Mouse (Mus musculus) liver, postnatal 0 days (tissue): Measurements from ENCODE around the gene Hist2h3b. TPM values are rescaled to one million over a fixed set of nuclear protein-coding genes. Genes with fewer than 3 reads are reported as not detected.
A peak's percentile ranks its signal among the peaks of the same experiment; 100 is the strongest.
"Not testable (repeated sequence)": the region's sequence is repeated elsewhere in the genome, so short reads cannot be mapped to it uniquely, and the experiment has no call there.

Experiments used
- ATAC-seq: fragments of 200-750 bp; cut with Nextera tagmentation; 2 replicates; pipeline ENCODE4 v1.8.0; 2017; ENCODE audit warnings: mild to moderate bottlenecking, moderate library complexity
- DNase-seq: peaks from one replicate; pipeline ENCODE4 v3.0.0-alpha.2; 2016
- H3K27ac ChIP-seq: fragments of 300-500 bp; sonication (generic); 2 replicates; pipeline ENCODE4 v1.5.1; 2014; ENCODE audit warnings: antibody characterized with exemption, moderate library complexity, mild to moderate bottlenecking, low read depth
- H3K27me3 ChIP-seq: fragments of 300-500 bp; sonication (generic); 2 replicates; pipeline ENCODE4 v1.6.1; 2014; ENCODE audit warnings: low read length, control low read depth, mixed read lengths; ENCODE audit not compliant: insufficient read depth
- H3K36me3 ChIP-seq: fragments of 300-500 bp; sonication (generic); replicated peaks from 2 replicates; pipeline ENCODE4 v1.6.1; 2014; ENCODE audit warnings: mild to moderate bottlenecking, control low read depth, low read length, moderate library complexity, mixed read lengths; ENCODE audit not compliant: insufficient read depth
- H3K4me1 ChIP-seq: fragments of 300-500 bp; sonication (generic); 2 replicates; pipeline ENCODE4 v1.6.1; 2014; ENCODE audit warnings: antibody characterized with exemption, mild to moderate bottlenecking, control low read depth; ENCODE audit not compliant: insufficient read depth
- H3K4me2 ChIP-seq: fragments of 300-500 bp; sonication (generic); 2 replicates; pipeline ENCODE4 v1.6.1; 2014; ENCODE audit warnings: low read depth, mild to moderate bottlenecking, low read length, moderate library complexity, mixed read lengths
- H3K4me3 ChIP-seq: fragments of 300-500 bp; sonication (generic); 2 replicates; pipeline ENCODE4 v1.5.1; 2014; ENCODE audit warnings: low read depth, low read length
- H3K9ac ChIP-seq: fragments of 300-500 bp; sonication (generic); replicated peaks from 2 replicates; pipeline ENCODE4 v1.6.1; 2014; ENCODE audit warnings: mild to moderate bottlenecking, moderate library complexity
- H3K9me3 ChIP-seq: fragments of 300-500 bp; sonication (generic); 2 replicates; pipeline ENCODE4 v1.6.1; 2016; ENCODE audit warnings: mild to moderate bottlenecking, control low read depth, low read length, mixed read lengths
- CTCF ChIP-seq: sonication (generic); IDR thresholded peaks from 2 replicates; pipeline ENCODE4 v1.5.1; 2016; ENCODE audit warnings: antibody characterized with exemption, low read depth
- EP300 ChIP-seq: IDR thresholded peaks from 2 replicates; pipeline ENCODE4 v1.6.1; 2016; ENCODE audit warnings: antibody characterized with exemption, low read depth, mild to moderate bottlenecking
- WGBS: fragments of 180-500 bp; shearing (Covaris S2); extraction: QIAGEN DNeasy Blood & Tissue Kit; methylation state at CpG from one replicate; pipeline ENCODE4 v1.1.7; 2014; ENCODE audit not compliant: insufficient replicate concordance; 5-methylcytosine and 5-hydroxymethylcytosine counted together
- polyA plus RNA-seq: library from polyadenylated mRNA; unstranded; fragments of >200 nt; fragmentation: Nextera tagmentation; extraction: Ambion mirVana; gene quantifications from 2 replicates; pipeline ENCODE4 v1.2.1, GENCODE M21; 2015

Hist2h3b gene
- polyA plus RNA-seq, 1 experiment from 2014 or later = 84.5 TPM

DNA sequence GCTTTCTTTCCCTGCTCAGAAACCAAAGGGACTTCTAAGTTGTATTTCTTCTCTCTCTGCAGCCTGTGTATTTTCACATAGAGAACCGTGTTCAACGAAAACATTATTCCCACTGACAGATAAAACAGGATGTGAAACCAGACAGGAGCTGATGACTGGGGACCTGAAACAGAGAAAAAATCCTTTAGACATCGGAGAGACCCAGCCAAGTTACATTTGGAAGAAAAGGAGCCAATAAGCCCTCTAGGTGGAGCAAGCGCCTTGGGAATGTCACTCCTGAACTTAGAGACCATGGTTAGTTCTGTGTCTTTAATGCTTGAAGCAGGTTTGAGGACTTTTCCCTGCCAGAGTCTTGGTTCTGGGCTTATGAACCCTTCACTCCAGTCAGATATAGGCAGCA is 16.0 kb downstream of the Hist2h3b start:
- TF ChIP-seq EP300 (no peak), CTCF (peak; percentile 62)
- no peaks in the 10 kb centered on the region for H3K36me3 ChIP-seq
- no peak overlapping the region for H3K4me3 ChIP-seq
- peaks cover 5% of the 10 kb centered on the region; the same call in 1 of the 2 replicates for H3K4me1 ChIP-seq
- DNase-seq (no peak), ATAC-seq (no peak)
- no peak overlapping the region for H3K9ac ChIP-seq
- H3K9me3 ChIP-seq = no peaks in the 10 kb centered on the region
- H3K4me2 ChIP-seq = 0 out of 2 replicates have a peak overlapping the region, but pooled peaks have one; percentile 7
- peaks cover 3% of the 10 kb centered on the region; the same call in 1 of the 2 replicates for H3K27me3 ChIP-seq
- no peak overlapping the region for H3K27ac ChIP-seq
- 16% methylated on average over 4 of the region's 4 CpGs for WGBS

DNA sequence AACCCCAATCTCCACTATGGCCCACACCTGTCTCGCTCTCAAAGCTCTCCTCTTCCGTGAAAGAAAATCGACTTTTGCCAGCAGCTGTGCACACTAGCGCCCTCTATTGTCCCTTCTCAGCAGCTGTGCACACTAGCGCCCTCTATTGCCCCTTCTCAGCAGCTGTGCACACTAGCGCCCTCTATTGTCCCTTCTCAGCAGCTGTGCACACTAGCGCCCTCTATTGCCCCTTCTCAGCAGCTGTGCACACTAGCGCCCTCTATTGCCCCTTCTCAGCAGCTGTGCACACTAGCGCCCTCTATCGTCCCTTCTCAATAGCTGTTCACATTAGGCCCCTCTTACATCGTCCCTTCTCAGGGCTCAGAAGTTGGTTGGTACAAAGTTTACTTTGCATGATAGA is 18.9 kb downstream of the Hist2h3b start:
- H3K4me2 ChIP-seq, H3K4me3 ChIP-seq, DNase-seq, H3K9ac ChIP-seq, H3K9me3 ChIP-seq, H3K36me3 ChIP-seq, H3K27ac ChIP-seq, H3K4me1 ChIP-seq, ATAC-seq, H3K27me3 ChIP-seq: not testable (repeated sequence)
- peak; percentile 89 for TF ChIP-seq CTCF
- 90% methylated on average over 11 of the region's 11 CpGs for WGBS

DNA sequence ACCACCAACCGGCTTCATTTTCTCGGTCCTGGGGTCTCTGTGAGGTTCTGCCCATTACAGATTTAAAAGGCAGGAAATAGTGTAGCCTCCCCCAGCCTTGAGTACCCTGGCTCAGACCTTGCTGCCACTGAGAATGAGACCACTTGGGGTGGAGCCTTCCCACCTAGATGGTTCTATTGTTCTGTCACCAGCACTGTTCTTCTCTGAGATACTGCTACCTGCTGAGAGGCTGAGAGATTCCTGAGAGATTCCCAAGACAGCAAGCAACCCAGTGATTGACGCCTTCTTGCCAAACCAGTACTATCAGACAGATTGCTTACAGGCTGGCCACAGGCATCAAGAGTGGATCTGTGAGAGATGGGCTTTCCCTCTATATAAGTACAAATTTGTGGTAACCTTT is 20.7 kb downstream of the Hist2h3b start:
- no peaks in the 10 kb centered on the region; the same call in 1 of the 2 replicates for H3K27me3 ChIP-seq
- DNase-seq = no peak
- H3K36me3 ChIP-seq = no peaks in the 10 kb centered on the region
- TF ChIP-seq EP300 (no peak), CTCF (no peak)
- no peak overlapping the region for H3K9ac ChIP-seq
- no peaks in the 10 kb centered on the region for H3K9me3 ChIP-seq
- no peak overlapping the region for H3K27ac ChIP-seq
- ATAC-seq = no peak
- H3K4me1 ChIP-seq = peaks cover 2% of the 10 kb centered on the region; the same call in 1 of the 2 replicates
- no peak overlapping the region for H3K4me2 ChIP-seq
- no peak overlapping the region for H3K4me3 ChIP-seq
- WGBS = 79% methylated on average over 3 of the region's 3 CpGs

DNA sequence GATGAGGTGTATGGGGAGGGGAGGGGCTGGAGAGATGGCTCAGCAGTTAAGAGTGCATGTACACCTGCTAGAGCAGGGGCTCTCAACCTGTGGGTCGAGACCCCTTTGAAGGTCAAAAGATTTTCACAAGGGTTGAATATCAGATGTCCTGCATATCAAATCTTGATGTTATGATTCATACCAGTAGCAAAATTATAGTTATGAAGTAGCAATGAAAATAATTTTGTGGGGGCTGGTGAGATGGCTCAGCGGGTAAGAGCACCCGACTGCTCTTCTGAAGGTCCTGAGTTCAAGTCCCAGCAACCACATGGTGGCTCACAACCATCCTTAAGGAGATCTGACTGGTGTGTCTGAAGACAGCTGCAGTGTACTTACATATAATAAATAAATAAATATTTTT is 22.3 kb downstream of the Hist2h3b start:
- not testable (repeated sequence) for H3K4me2 ChIP-seq, DNase-seq, H3K36me3 ChIP-seq, ATAC-seq, H3K4me1 ChIP-seq, H3K9ac ChIP-seq, H3K9me3 ChIP-seq, H3K4me3 ChIP-seq, H3K27me3 ChIP-seq, H3K27ac ChIP-seq
- 70% methylated on average over 3 of the region's 3 CpGs for WGBS

DNA sequence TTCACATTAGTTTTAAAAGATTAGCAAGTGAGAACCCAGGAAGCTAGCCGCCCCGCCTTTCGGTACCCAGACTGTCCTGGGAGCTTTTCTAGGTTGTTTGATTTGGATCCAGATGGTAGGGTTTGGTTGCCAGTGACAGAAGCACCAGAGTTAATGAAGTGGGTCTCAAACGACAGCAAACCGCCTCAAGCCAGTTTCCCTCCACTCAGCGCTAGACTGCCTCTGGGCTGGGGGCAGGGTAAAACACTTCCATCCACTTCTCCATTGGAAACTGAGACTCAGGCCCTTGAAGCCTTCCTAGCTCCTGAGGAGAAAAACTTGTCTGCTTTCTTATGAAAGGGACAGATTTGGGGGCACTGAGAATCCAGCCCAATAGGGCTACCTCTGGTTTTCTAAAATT is 24.2 kb downstream of the Hist2h3b start:
- Histone ChIP-seq H3K9me3 (no peaks in the 10 kb centered on the region), H3K9ac (0 out of 2 replicates have a peak overlapping the region, but pooled peaks have one; percentile 30), H3K27me3 (no peaks in the 10 kb centered on the region), H3K4me1 (0 out of 2 replicates have a peak, but pooled peaks cover 2% of the 10 kb centered on the region), H3K27ac (no peak overlapping the region), H3K4me2 (no peak overlapping the region), H3K36me3 (no peaks in the 10 kb centered on the region), H3K4me3 (0 out of 2 replicates have a peak overlapping the region, but pooled peaks have one; percentile 5)
- TF ChIP-seq EP300 = no peak
- no peak for TF ChIP-seq CTCF
- ATAC-seq = no peak
- 65% methylated on average over 6 of the region's 6 CpGs for WGBS
- DNase-seq = no peak

DNA sequence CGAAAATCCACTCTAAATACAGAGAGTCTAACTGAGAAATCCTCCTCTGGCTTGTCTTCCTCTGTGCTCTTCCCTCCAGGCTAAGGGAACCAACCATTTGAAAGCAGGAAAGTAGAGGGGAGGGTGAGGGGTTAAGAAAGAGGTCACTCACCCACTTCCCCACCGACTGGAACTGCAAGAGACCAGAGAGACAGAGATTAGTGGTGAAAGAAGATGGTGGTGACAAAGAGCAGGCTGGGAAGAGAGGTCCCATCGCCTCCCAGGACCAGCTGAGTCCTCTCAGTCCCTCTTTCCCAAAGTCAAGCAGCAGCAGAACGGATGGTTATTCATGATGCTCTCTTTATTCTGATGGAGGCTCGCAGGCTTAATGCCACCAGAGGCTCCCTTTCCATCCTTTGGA is 24.9 kb downstream of the Hist2h3b start:
- H3K27ac ChIP-seq = peak overlapping the region; percentile 62
- no peaks in the 10 kb centered on the region for H3K9me3 ChIP-seq
- 0 out of 2 replicates have a peak, but pooled peaks have one; percentile 12 for ATAC-seq
- H3K9ac ChIP-seq = no peak overlapping the region
- H3K36me3 ChIP-seq = no peaks in the 10 kb centered on the region
- H3K27me3 ChIP-seq = no peaks in the 10 kb centered on the region
- 36% methylated on average over 5 of the region's 5 CpGs for WGBS
- DNase-seq = no peak
- H3K4me1 ChIP-seq = 0 out of 2 replicates have a peak, but pooled peaks cover 2% of the 10 kb centered on the region
- H3K4me3 ChIP-seq = no peak overlapping the region
- no peak for TF ChIP-seq CTCF
- H3K4me2 ChIP-seq = peak overlapping the region; percentile 13; the same call in 1 of the 2 replicates

DNA sequence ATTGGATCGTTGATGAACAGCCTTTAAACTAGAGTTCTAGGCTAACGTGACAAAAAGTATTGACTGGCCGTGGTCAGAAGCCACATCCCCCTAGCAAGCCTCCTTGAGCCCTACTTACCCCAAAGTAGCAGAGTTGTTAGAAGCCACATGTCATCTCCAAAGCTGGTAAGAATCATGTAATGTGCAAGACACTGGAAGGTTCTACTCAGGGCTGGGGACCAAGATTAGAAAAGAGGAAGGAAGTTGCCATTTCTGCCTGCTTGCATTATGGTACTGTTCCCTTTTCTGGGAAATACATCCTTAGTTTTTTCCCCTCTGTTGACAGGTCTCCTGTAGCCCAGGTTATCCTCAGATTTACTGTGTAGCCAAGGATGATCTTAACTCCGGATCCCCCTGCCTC is 25.3 kb downstream of the Hist2h3b start, which contains the start of gene Fcgr1:
Gene Fcgr1 (minus strand): TSS at position 183 of the 400 bp plus-strand sequence.
- 24% methylated on average over 4 of the region's 4 CpGs for whole genome bisulfite sequencing
- Histone ChIP-seq H3K27me3 (no peaks in the 10 kb centered on the region), H3K4me1 (0 out of 2 replicates have a peak, but pooled peaks cover 2% of the 10 kb centered on the region), H3K4me2 (peak within 1 kb of the TSS; percentile 13; the same call in 1 of the 2 replicates), H3K36me3 (no peaks in the 10 kb centered on the region), H3K27ac (peak within 1 kb of the TSS; percentile 62), H3K4me3 (0 out of 2 replicates have a peak within 1 kb of the TSS, but pooled peaks have one; percentile 5), H3K9ac (0 out of 2 replicates have a peak within 1 kb of the TSS, but pooled peaks have one; percentile 30), H3K9me3 (no peaks in the 10 kb centered on the region)
- ATAC-seq (peak; percentile 29; the same call in 1 of the 2 replicates), DNase-seq (no peak)
- TF ChIP-seq CTCF = no peak
- TF ChIP-seq EP300 = no peak
